Mouse (Mus musculus): ENCODE results near the gene Ces1a. TPM values are rescaled to one million over a fixed set of nuclear protein-coding genes. Genes with fewer than 3 reads are reported as not detected.

Ces1a gene
- polyA plus RNA-seq, 2 experiments = not detected

GRCm38 (mm10) chr8:93048510-93049416, 771 bp upstream of the Ces1a start:
- TF ChIP-seq CTCF (IDR thresholded peaks at IDR 0.05; ENCODE audit: low read depth) (no peak), EP300 (IDR thresholded peaks at IDR 0.05; ENCODE audit: low read depth) (no peak)
- DNase-seq (ENCODE audit: low read depth in 3 of 3, low spot score in 3 of 3) = no peak
- Histone ChIP-seq H3K9ac (replicated peaks) (no peak overlapping the region), H3K9me3 (ENCODE audit: control insufficient read depth, low read length) (no peaks in the 10 kb centered on the region), H3K4me2 (ENCODE audit: low read depth) (no peak overlapping the region), H3K4me1 (replicated peaks; ENCODE audit: control insufficient read depth in 2 of 2, insufficient read depth in 2 of 2, low read length in 1 of 2) (no peaks in the 10 kb centered on the region), H3K36me3 (replicated peaks; ENCODE audit: control insufficient read depth, insufficient read depth, low read depth) (no peaks in the 10 kb centered on the region), H3K4me3 (ENCODE audit: insufficient read depth in 1 of 2, low read depth in 2 of 2, low read length in 2 of 2) (no peak overlapping the region), H3K27ac (no peak overlapping the region), H3K27me3 (ENCODE audit: control insufficient read depth, insufficient read depth, low read length) (no peaks in the 10 kb centered on the region)
- WGBS (ENCODE audit: insufficient replicate concordance) = 33% methylated on average over 4 of the region's 4 CpGs
- no peak for ATAC-seq (ENCODE audit: insufficient read depth)

DNA sequence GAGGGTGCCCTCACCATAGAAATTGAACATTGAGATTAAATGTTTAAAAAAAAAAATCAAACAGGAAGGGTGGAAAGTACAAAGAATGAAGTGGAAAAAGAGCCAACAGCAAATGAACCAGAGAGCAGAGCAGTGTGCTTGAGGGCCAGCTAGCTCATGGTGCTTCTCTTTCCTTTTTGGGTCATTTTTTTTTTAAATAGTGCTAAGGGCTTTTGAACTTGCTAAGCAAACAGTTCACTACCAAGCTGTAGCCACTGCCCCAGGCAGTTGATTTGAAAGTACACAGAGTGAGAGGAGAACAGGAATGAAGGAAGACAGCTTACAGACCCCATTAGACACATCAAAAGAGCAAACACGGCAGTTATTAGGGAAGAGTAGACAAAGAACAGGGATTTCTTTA, 4.9 kb downstream of the Ces1a start:
- no peak for DNase-seq (ENCODE audit: low read depth in 3 of 3, low spot score in 3 of 3)
- no peaks in the 10 kb centered on the region for H3K4me1 ChIP-seq (replicated peaks; ENCODE audit: control insufficient read depth in 2 of 2, insufficient read depth in 2 of 2, low read length in 1 of 2)
- H3K9ac ChIP-seq (replicated peaks) = no peak overlapping the region
- no peaks in the 10 kb centered on the region for H3K27me3 ChIP-seq (ENCODE audit: control insufficient read depth, insufficient read depth, low read length)
- no peaks in the 10 kb centered on the region for H3K36me3 ChIP-seq (replicated peaks; ENCODE audit: control insufficient read depth, insufficient read depth, low read depth)
- no peak overlapping the region for H3K4me2 ChIP-seq (ENCODE audit: low read depth)
- H3K9me3 ChIP-seq (ENCODE audit: control insufficient read depth, low read length) = no peaks in the 10 kb centered on the region
- H3K4me3 ChIP-seq (ENCODE audit: insufficient read depth in 1 of 2, low read depth in 2 of 2, low read length in 2 of 2) = no peak overlapping the region
- no peak for ATAC-seq (ENCODE audit: insufficient read depth)
- H3K27ac ChIP-seq = no peak overlapping the region
- WGBS (ENCODE audit: insufficient replicate concordance) = 54% methylated on average over 1 of the region's 1 CpGs
- TF ChIP-seq EP300 (IDR thresholded peaks at IDR 0.05; ENCODE audit: low read depth) (no peak), CTCF (IDR thresholded peaks at IDR 0.05; ENCODE audit: low read depth) (no peak)

- DNase-seq (ENCODE audit: low read depth in 3 of 3, low spot score in 3 of 3) = no peak
Observed at GRCm38 (mm10) chr8:93040776-93041567, 7.0 kb downstream of the Ces1a start.

GRCm38 (mm10) chr8:93040256-93040655, 7.7 kb downstream of the Ces1a start:
- H3K36me3 ChIP-seq (replicated peaks; ENCODE audit: control insufficient read depth, insufficient read depth, low read depth) = no peaks in the 10 kb centered on the region
- H3K27ac ChIP-seq = no peak overlapping the region
- no peaks in the 10 kb centered on the region for H3K9me3 ChIP-seq (ENCODE audit: control insufficient read depth, low read length)
- no peaks in the 10 kb centered on the region for H3K27me3 ChIP-seq (ENCODE audit: control insufficient read depth, insufficient read depth, low read length)
- DNase-seq (ENCODE audit: low read depth in 3 of 3, low spot score in 3 of 3) (no peak), ATAC-seq (ENCODE audit: insufficient read depth) (no peak)
- no peak overlapping the region for H3K4me2 ChIP-seq (ENCODE audit: low read depth)
- H3K4me3 ChIP-seq (ENCODE audit: insufficient read depth in 1 of 2, low read depth in 2 of 2, low read length in 2 of 2) = no peak overlapping the region
- WGBS (ENCODE audit: insufficient replicate concordance) = 57% methylated on average over 2 of the region's 2 CpGs
- no peaks in the 10 kb centered on the region for H3K4me1 ChIP-seq (replicated peaks; ENCODE audit: control insufficient read depth in 2 of 2, insufficient read depth in 2 of 2, low read length in 1 of 2)
- H3K9ac ChIP-seq (replicated peaks) = no peak overlapping the region
- TF ChIP-seq EP300 (IDR thresholded peaks at IDR 0.05; ENCODE audit: low read depth) = no peak

More at GRCm38 (mm10) chr8:93040776-93041567, 7.0 kb downstream of the Ces1a start:
- no peaks in the 10 kb centered on the region for H3K27me3 ChIP-seq (ENCODE audit: control insufficient read depth, insufficient read depth, low read length)
- no peak overlapping the region for H3K9ac ChIP-seq (replicated peaks)
- TF ChIP-seq CTCF (IDR thresholded peaks at IDR 0.05; ENCODE audit: low read depth) (no peak), EP300 (IDR thresholded peaks at IDR 0.05; ENCODE audit: low read depth) (no peak)
- 46% methylated on average over 4 of the region's 4 CpGs for WGBS (ENCODE audit: insufficient replicate concordance)
- no peak overlapping the region for H3K4me2 ChIP-seq (ENCODE audit: low read depth)
- no peak overlapping the region for H3K4me3 ChIP-seq (ENCODE audit: insufficient read depth in 1 of 2, low read depth in 2 of 2, low read length in 2 of 2)
- ATAC-seq (ENCODE audit: insufficient read depth) = no peak
- H3K36me3 ChIP-seq (replicated peaks; ENCODE audit: control insufficient read depth, insufficient read depth, low read depth) = no peaks in the 10 kb centered on the region
- H3K4me1 ChIP-seq (replicated peaks; ENCODE audit: control insufficient read depth in 2 of 2, insufficient read depth in 2 of 2, low read length in 1 of 2) = no peaks in the 10 kb centered on the region
- no peaks in the 10 kb centered on the region for H3K9me3 ChIP-seq (ENCODE audit: control insufficient read depth, low read length)
- no peak overlapping the region for H3K27ac ChIP-seq

DNA sequence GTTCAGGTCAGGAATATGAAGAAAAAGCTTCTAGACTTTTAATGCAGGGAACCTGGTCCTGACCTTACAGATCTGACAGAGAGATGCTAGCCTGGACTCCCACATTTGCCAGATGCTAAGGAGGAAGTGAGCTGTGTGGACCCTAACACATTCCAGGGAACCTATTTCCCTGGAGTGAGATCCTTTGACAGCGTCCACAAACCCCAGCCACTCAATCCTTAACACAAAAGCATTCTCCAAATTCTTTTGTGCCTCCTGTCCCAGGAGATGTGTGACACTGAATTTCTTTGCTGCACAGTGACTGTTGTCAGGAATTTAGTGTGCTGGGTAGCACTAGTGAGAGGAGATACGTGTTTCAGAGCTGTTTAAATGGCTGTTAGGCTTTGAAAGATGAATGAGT, 9.2 kb downstream of the Ces1a start:
- Histone ChIP-seq H3K4me2 (ENCODE audit: low read depth) (no peak overlapping the region), H3K4me1 (replicated peaks; ENCODE audit: control insufficient read depth in 2 of 2, insufficient read depth in 2 of 2, low read length in 1 of 2) (no peaks in the 10 kb centered on the region), H3K9me3 (ENCODE audit: control insufficient read depth, low read length) (no peaks in the 10 kb centered on the region), H3K27me3 (ENCODE audit: control insufficient read depth, insufficient read depth, low read length) (no peaks in the 10 kb centered on the region), H3K9ac (replicated peaks) (no peak overlapping the region), H3K4me3 (ENCODE audit: insufficient read depth in 1 of 2, low read depth in 2 of 2, low read length in 2 of 2) (no peak overlapping the region), H3K27ac (no peak overlapping the region), H3K36me3 (replicated peaks; ENCODE audit: control insufficient read depth, insufficient read depth, low read depth) (no peaks in the 10 kb centered on the region)
- TF ChIP-seq EP300 (IDR thresholded peaks at IDR 0.05; ENCODE audit: low read depth) (no peak), CTCF (IDR thresholded peaks at IDR 0.05; ENCODE audit: low read depth) (no peak)
- WGBS (ENCODE audit: insufficient replicate concordance) = 13% methylated on average over 2 of the region's 2 CpGs
- ATAC-seq (ENCODE audit: insufficient read depth) (no peak), DNase-seq (ENCODE audit: low read depth in 3 of 3, low spot score in 3 of 3) (no peak)
